Mouse (Mus musculus) c-Kit-positive CD71-positive TER-119-positive erythroid progenitor cells, embryonic 14.5 days (primary cell): ENCODE results near the gene Lama5.

ENCODE experiments used
- DNase-seq: peaks from one replicate; pipeline ENCODE4 v3.0.0-alpha.2; 2013; ENCODE audit warnings: low spot score

The Lama5 gene

GRCm38 (mm10) chr2:180224647-180225043, 1.0 kb downstream of the Lama5 start:
- no peak for DNase-seq

- no peak for DNase-seq
Measured at GRCm38 (mm10) chr2:180222250-180222649, 3.4 kb downstream of the Lama5 start.

GRCm38 (mm10) chr2:180221051-180221450, 4.6 kb downstream of the Lama5 start:
- DNase-seq, result no peak

DNA sequence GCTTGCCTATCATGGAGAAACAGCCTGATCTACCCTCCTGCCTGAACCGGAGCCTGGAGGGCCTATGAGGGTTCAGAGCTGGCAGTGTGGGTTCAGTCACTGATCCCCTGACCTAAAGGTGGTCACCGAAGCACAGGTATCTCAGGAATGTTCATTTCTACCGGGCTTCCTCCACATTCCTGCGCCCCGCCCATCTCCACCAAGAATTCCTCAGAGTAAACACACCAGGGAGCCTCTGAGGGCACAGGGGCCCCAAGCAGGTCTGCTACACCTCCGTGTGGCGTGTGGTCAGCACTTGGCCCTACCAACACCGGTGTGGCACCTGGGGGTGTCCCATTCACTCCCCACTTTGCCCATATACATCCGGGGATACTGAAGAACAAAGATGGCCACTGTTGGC, 5.5 kb downstream of the Lama5 start:
- DNase-seq, result no peak

DNA sequence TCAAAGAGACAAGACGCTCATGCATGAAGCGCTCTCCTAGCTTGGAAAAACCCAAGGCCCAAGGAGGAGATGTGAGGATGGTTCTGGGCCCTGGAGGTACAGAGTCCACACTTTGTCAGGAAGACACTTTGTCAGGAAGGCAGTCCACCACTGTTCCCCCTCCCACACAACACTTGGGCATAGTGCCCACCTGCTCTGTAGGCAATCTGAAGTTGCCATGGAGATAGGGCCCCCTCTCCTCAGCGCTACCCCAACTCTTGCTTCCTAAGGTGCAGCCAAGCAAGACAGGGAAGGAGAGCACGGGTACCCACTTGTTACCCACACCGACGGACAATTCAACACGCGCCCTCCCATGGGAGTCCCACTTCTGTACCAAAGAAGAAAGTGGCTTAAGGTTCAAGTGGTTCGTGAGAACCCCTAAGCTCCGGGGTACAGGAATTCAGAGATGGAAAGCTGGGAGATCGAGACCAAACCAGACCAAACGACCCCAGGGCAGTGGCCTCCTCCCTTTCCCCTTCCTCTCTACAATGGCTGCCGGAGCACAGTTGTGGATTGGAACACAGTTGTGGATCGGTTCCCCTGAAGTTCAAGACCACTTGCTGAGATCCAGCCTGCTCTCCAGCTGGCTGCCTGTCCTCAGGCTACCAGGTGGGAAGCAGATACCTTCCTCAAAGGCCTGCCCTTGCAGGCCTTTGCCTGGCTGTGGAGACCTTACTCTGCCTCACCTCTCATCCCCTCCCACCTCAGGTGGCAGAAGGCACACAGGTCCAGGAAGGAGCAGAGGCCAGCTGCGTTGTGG, 6.3 kb downstream of the Lama5 start:
- no peak for DNase-seq

DNA sequence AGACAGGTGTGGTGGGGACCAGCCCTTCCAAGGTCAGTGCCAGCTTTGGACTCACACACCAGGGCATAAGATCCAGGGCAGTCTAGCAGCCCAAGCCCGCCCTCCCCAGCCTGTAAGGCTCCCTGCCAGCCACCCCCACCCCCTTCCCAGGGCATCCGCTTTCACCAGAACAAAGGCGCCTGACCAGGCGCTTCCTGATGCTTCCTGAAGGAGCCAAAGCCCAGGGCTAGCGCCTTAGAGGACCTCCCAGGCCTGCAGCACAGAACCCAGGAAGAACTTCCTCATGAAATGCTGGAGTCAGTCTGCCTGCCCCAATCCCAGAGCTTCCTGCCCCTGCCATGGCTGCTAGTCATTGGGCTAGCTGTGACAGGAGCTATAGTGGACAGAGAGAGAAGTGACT, 7.0 kb downstream of the Lama5 start:
- DNase-seq, result no peak

GRCm38 (mm10) chr2:180218241-180218640, 7.4 kb downstream of the Lama5 start:
- DNase-seq, result no peak

- no peak for DNase-seq
Measured at GRCm38 (mm10) chr2:180217587-180217986, 8.1 kb downstream of the Lama5 start.

DNA sequence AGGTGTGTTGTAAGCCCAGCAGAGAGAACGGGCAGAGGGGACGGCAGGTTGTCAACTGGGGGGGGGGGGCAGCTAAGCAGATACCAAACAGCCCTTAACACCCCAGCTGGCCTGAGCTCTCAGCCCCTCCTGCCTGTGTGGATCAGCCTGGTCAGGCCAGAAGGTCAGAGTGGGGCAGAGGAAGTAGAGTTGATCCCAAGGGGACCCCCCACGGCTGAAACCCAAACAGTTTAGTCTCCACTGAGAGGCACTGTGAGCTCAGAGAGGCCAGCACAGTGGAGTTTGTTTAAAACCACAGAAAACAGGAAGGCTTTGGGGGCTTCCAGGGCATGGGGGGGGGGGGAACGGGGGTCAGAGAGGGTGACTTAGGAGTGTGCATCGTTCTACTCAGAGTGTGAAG, 8.7 kb downstream of the Lama5 start:
- DNase-seq, result no peak

- DNase-seq, result no peak
Measured at GRCm38 (mm10) chr2:180215951-180216350, 9.7 kb downstream of the Lama5 start.

GRCm38 (mm10) chr2:180215011-180215461, 10.6 kb downstream of the Lama5 start:
- DNase-seq, result no peak

GRCm38 (mm10) chr2:180214352-180214978, 11.2 kb downstream of the Lama5 start:
- no peak for DNase-seq

GRCm38 (mm10) chr2:180212255-180212654, 13.4 kb downstream of the Lama5 start:
- DNase-seq, result no peak

GRCm38 (mm10) chr2:180208976-180209375, 16.7 kb downstream of the Lama5 start:
- no peak for DNase-seq

DNA sequence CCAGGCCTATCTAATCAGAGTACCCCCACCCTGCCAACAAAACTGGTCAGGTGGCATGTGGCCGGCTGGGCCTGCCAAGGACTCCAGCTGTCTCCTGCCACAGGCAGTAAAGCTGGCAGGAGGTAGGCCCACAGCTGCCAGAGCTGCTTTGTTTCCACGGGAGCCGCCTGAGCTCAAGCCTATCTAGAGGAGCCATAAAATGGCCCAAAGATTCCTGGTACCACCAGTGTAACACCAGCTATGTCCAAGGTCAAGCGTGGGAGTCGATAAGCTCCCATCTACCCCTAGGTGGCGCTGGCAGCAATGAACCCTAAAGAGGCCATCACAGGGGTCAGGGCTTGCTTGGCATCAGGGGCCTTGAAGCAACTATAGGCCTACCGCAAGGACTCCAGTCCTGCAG, 17.8 kb downstream of the Lama5 start:
- DNase-seq, result peak; percentile 22

DNA sequence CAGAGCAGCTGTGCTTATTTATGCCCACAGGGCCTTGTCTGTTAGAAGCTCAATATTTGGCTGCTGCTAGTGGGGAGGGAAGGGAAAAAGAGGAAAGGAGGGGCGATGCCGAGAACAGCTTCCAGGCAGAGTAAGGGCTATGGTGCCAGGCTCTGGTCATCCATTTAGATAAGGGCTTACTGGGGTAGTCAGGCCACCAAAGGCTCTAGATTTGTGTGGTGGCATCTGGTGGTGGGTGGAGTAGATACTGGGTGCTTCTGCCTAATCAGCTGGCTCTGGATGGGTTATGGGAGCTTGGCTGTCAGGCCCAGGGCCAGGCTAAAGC, 19.7 kb downstream of the Lama5 start:
- DNase-seq, result no peak

GRCm38 (mm10) chr2:180205083-180205955, 20.3 kb downstream of the Lama5 start:
- DNase-seq, result no peak

- DNase-seq, result no peak
Measured at GRCm38 (mm10) chr2:180204501-180204900, 21.2 kb downstream of the Lama5 start.

GRCm38 (mm10) chr2:180202805-180203204, 22.9 kb downstream of the Lama5 start:
- DNase-seq, result no peak

GRCm38 (mm10) chr2:180202263-180202662, 23.4 kb downstream of the Lama5 start:
- no peak for DNase-seq

DNA sequence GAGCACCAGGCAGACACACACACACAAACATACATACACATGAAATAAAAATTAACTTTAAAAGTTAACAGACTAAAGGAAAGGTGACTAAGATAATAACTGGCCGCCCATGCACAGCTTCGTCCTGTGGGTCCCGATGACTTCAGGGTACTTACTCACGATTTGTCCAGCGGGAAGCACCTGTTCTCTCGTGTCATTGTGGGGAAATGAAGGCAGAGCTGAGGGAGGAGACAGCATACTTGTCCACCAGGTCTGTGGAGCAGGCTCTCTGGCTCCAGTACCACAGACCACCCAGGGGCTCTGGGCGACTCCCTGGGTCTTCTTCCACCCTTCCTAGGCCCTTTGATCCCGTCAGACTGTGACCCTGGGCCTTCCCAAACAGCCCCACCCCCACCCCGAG, 24.4 kb downstream of the Lama5 start:
- DNase-seq, result no peak

- no peak for DNase-seq
Measured at GRCm38 (mm10) chr2:180200681-180201080, 25.0 kb downstream of the Lama5 start.

GRCm38 (mm10) chr2:180198782-180199181, 26.9 kb downstream of the Lama5 start:
- no peak for DNase-seq
